Mouse (Mus musculus) ES-E14 (cell line): ENCODE data around the gene R3hdm4. TPM values are rescaled to one million over a fixed set of nuclear protein-coding genes. Genes with fewer than 3 reads are reported as not detected.
A peak's percentile ranks its signal among the peaks of the same experiment; 100 is the strongest.

ENCODE experiments used
- DNase-seq: peaks from one replicate; pipeline ENCODE4 v3.0.0-alpha.2; 2013; ENCODE audit warnings: low read depth, low spot score
- H3K27ac ChIP-seq: 2 replicates; pipeline ENCODE4 v1.5.1; 2012; ENCODE audit warnings: low read depth, mild to moderate bottlenecking, low read length, moderate library complexity, mixed read lengths; ENCODE audit not compliant: poor library complexity, insufficient read depth, severe bottlenecking
- H3K36me3 ChIP-seq: 2 replicates; pipeline ENCODE4 v1.6.1; 2012; ENCODE audit warnings: mild to moderate bottlenecking, low read length, moderate library complexity, mixed read lengths; ENCODE audit not compliant: control insufficient read depth, poor library complexity, insufficient read depth, severe bottlenecking
- H3K4me1 ChIP-seq, 2 experiments: fragments of 150-350 bp in 1 of 2; sonication (generic) in 1 of 2; 2 replicates each; pipeline ENCODE4 v1.6.1; 2012; ENCODE audit warnings: low read length in 2 of 2, mild to moderate bottlenecking in 1 of 2, mixed read lengths in 1 of 2; ENCODE audit not compliant: control insufficient read depth in 2 of 2, insufficient read depth in 2 of 2, poor library complexity in 1 of 2
- H3K4me3 ChIP-seq, 2 experiments: fragments of 150-350 bp in 1 of 2; sonication (generic) in 1 of 2; 2 replicates each; pipeline ENCODE4 v1.5.1; 2012; ENCODE audit warnings: low read length in 2 of 2, low read depth in 1 of 2, mild to moderate bottlenecking in 1 of 2, mixed read lengths in 1 of 2; ENCODE audit not compliant: insufficient read depth in 1 of 2, poor library complexity in 1 of 2, severe bottlenecking in 1 of 2
- H3K9ac ChIP-seq: 2 replicates; pipeline ENCODE4 v1.6.1; 2012; ENCODE audit warnings: low read depth, mild to moderate bottlenecking, low read length, mixed read lengths; ENCODE audit not compliant: poor library complexity, insufficient read depth, severe bottlenecking
- H3K9me3 ChIP-seq: fragments of 150-350 bp; sonication (generic); 2 replicates; pipeline ENCODE4 v1.6.1; 2012; ENCODE audit warnings: low read depth, mild to moderate bottlenecking, low read length; ENCODE audit not compliant: control insufficient read depth, insufficient read depth
- CHD2 ChIP-seq: IDR thresholded peaks from 2 replicates; pipeline ENCODE4 v1.6.1; 2014; ENCODE audit warnings: mild to moderate bottlenecking, low read depth, low read length, inconsistent platforms
- HCFC1 ChIP-seq: IDR thresholded peaks from 2 replicates; pipeline ENCODE4 v1.6.1; 2012; ENCODE audit warnings: low read length, inconsistent platforms, borderline replicate concordance; ENCODE audit not compliant: insufficient read depth
- MAFK ChIP-seq: IDR thresholded peaks from 2 replicates; pipeline ENCODE4 v1.6.1; 2014; ENCODE audit warnings: mild to moderate bottlenecking, low read depth, low read length, inconsistent platforms; ENCODE audit not compliant: insufficient read depth
- ZC3H11A ChIP-seq: IDR thresholded peaks from 2 replicates; pipeline ENCODE4 v1.6.1; 2012; ENCODE audit warnings: low read depth, mild to moderate bottlenecking, inconsistent platforms, low read length, borderline replicate concordance
- ZNF384 ChIP-seq: IDR thresholded peaks from 2 replicates; pipeline ENCODE4 v1.6.1; 2012; ENCODE audit warnings: low read depth, low read length, inconsistent platforms
- in situ Hi-C, 2 experiments: fragments of 600-800 bp; cut with MboI; formaldehyde crosslinking; loops; one replicate each; pipeline ENCODE4 v1.15.1; 2025; ENCODE audit warnings: low sequenced_read_pairs in 2 of 2, inconsistent platforms in 1 of 2; ENCODE audit not compliant: unreplicated experiment in 2 of 2
- total RNA-seq: library from RNA; depleted of rRNA; stranded (reverse); fragments of 300-350 nt; gene quantifications from 2 replicates; pipeline ENCODE4 v1.2.3, GENCODE M21; 2012

Gene R3hdm4
- total RNA-seq, 1 experiment = 24.0 TPM

GRCm38 (mm10) chr10:79874290-79874862 is 46.6 kb downstream of the R3hdm4 start, which contains the start of the genes Prtn3 and Plppr3:
TSS of gene Prtn3 (plus strand) at chr10:79874476.
TSS of gene Plppr3 (minus strand) at chr10:79874634.
- no peaks in the 10 kb centered on the region for H3K4me1 ChIP-seq
- TF ChIP-seq ZC3H11A (no peak), ZNF384 (no peak)
- no peaks in the 10 kb centered on the region for H3K9me3 ChIP-seq
- in situ Hi-C loops = no loop called here
- peak within 1 kb of the TSS; percentile 32 for H3K9ac ChIP-seq
- H3K27ac ChIP-seq = no peak within 1 kb of the TSS
- no peak for DNase-seq
- H3K36me3 ChIP-seq = no peaks in the 10 kb centered on the region
- H3K4me3 ChIP-seq = peak within 1 kb of the TSS; percentile 66 to 73

- H3K4me3 ChIP-seq = peak overlapping the region; percentile 66 to 73
- DNase-seq = no peak
- H3K36me3 ChIP-seq = no peaks in the 10 kb centered on the region
- no peak overlapping the region for H3K9ac ChIP-seq
- in situ Hi-C loops = no loop called here
- H3K4me1 ChIP-seq = no peaks in the 10 kb centered on the region
- TF ChIP-seq ZNF384 (no peak), HCFC1 (no peak), ZC3H11A (no peak), CHD2 (no peak), MAFK (no peak)
- H3K27ac ChIP-seq = no peak overlapping the region
- no peaks in the 10 kb centered on the region for H3K9me3 ChIP-seq
These were observed 47.2 kb downstream of the R3hdm4 start for GRCm38 (mm10) chr10:79873715-79874289.

GRCm38 (mm10) chr10:79873313-79873712 is 47.7 kb downstream of the R3hdm4 start:
- TF ChIP-seq HCFC1 (no peak), ZNF384 (no peak), ZC3H11A (no peak), CHD2 (no peak), MAFK (no peak)
- H3K9me3 ChIP-seq = no peaks in the 10 kb centered on the region

GRCm38 (mm10) chr10:79872862-79873261 is 48.1 kb downstream of the R3hdm4 start:
- TF ChIP-seq MAFK = no peak
- no peak for TF ChIP-seq HCFC1
- TF ChIP-seq ZNF384 = no peak
- no peak for TF ChIP-seq ZC3H11A
- TF ChIP-seq CHD2 = no peak
- H3K4me3 ChIP-seq = no peak overlapping the region

More at GRCm38 (mm10) chr10:79873313-79873712, 47.7 kb downstream of the R3hdm4 start:
- Histone ChIP-seq H3K4me3 (no peak overlapping the region), H3K9ac (no peak overlapping the region), H3K27ac (no peak overlapping the region), H3K4me1 (no peaks in the 10 kb centered on the region), H3K36me3 (no peaks in the 10 kb centered on the region)
- DNase-seq = no peak
- in situ Hi-C loops = no loop called here

GRCm38 (mm10) chr10:79871845-79872244 is 49.2 kb downstream of the R3hdm4 start:
- peaks cover 0 to under 1% of the 10 kb centered on the region in 2 experiments; a peak in 1 of 4 replicates for H3K4me1 ChIP-seq
- no peak for TF ChIP-seq MAFK
- no peak for TF ChIP-seq CHD2
- no peak for TF ChIP-seq HCFC1
- TF ChIP-seq ZNF384 = no peak
- no peak for TF ChIP-seq ZC3H11A
- no peak overlapping the region for H3K4me3 ChIP-seq
- no peaks in the 10 kb centered on the region for H3K36me3 ChIP-seq
- H3K9me3 ChIP-seq = no peaks in the 10 kb centered on the region
- H3K9ac ChIP-seq = no peak overlapping the region
- in situ Hi-C loops = no loop called here
- DNase-seq = no peak
- H3K27ac ChIP-seq = no peak overlapping the region

More at GRCm38 (mm10) chr10:79872862-79873261, 48.1 kb downstream of the R3hdm4 start:
- H3K36me3 ChIP-seq = no peaks in the 10 kb centered on the region
- H3K4me1 ChIP-seq = no peaks in the 10 kb centered on the region
- no peak overlapping the region for H3K27ac ChIP-seq
- H3K9me3 ChIP-seq = no peaks in the 10 kb centered on the region
- no peak overlapping the region for H3K9ac ChIP-seq
- DNase-seq = no peak
- in situ Hi-C loops = no loop called here
